Mouse (Mus musculus) kidney, embryonic 14.5 days (tissue): Measurements from ENCODE around the gene Cep78. TPM values are rescaled to one million over a fixed set of nuclear protein-coding genes. Genes with fewer than 3 reads are reported as not detected.
A peak's percentile ranks its signal among the peaks of the same experiment; 100 is the strongest.

ENCODE experiments used
- ATAC-seq: fragments of 200-750 bp; cut with Nextera tagmentation; 2 replicates; pipeline ENCODE4 v1.8.0; 2017; ENCODE audit warnings: moderate number of reproducible peaks, mild to moderate bottlenecking, moderate TSS enrichment, moderate library complexity; ENCODE audit not compliant: low FRiP score, low TSS enrichment
- H3K27ac ChIP-seq: fragments of 300-500 bp; sonication (generic); 2 replicates; pipeline ENCODE4 v1.5.1; 2014; ENCODE audit warnings: low read depth, mild to moderate bottlenecking, low read length, moderate library complexity, mixed read lengths
- H3K27me3 ChIP-seq: fragments of 300-500 bp; sonication (generic); 2 replicates; pipeline ENCODE4 v1.6.1; 2014; ENCODE audit warnings: mild to moderate bottlenecking, low read length; ENCODE audit not compliant: control insufficient read depth, insufficient read depth
- H3K36me3 ChIP-seq: fragments of 300-500 bp; sonication (generic); 2 replicates; pipeline ENCODE4 v1.6.1; 2014; ENCODE audit warnings: low read length, mixed read lengths; ENCODE audit not compliant: control insufficient read depth, insufficient read depth
- H3K4me1 ChIP-seq: fragments of 300-500 bp; sonication (generic); 2 replicates; pipeline ENCODE4 v1.6.1; 2014; ENCODE audit warnings: low read length, mixed read lengths; ENCODE audit not compliant: control insufficient read depth, insufficient read depth
- H3K4me2 ChIP-seq: fragments of 300-500 bp; sonication (generic); replicated peaks from 2 replicates; pipeline ENCODE4 v1.6.1; 2014; ENCODE audit warnings: low read depth, mild to moderate bottlenecking, low read length
- H3K4me3 ChIP-seq: fragments of 300-500 bp; sonication (generic); 2 replicates; pipeline ENCODE4 v1.5.1; 2014; ENCODE audit warnings: mild to moderate bottlenecking, low read length
- H3K9ac ChIP-seq: fragments of 300-500 bp; sonication (generic); 2 replicates; pipeline ENCODE4 v1.6.1; 2014; ENCODE audit warnings: low read depth, mild to moderate bottlenecking, low read length, moderate library complexity
- H3K9me3 ChIP-seq: fragments of 300-500 bp; sonication (generic); 2 replicates; pipeline ENCODE4 v1.6.1; 2016; ENCODE audit warnings: low read length; ENCODE audit not compliant: control insufficient read depth
- WGBS: fragments of 180-500 bp; shearing (Covaris S2); extraction: QIAGEN DNeasy Blood & Tissue Kit; methylation state at CpG from one replicate; pipeline ENCODE4 v1.1.7; 2014; 5-methylcytosine and 5-hydroxymethylcytosine counted together
- polyA plus RNA-seq: library from polyadenylated mRNA; unstranded; fragments of >200 nt; fragmentation: Nextera tagmentation; extraction: Ambion mirVana; gene quantifications from 2 replicates; pipeline ENCODE4 v1.2.1, GENCODE M21; 2014

Cep78 gene
- polyA plus RNA-seq, 1 experiment from 2014 or later = 36.0 TPM

DNA sequence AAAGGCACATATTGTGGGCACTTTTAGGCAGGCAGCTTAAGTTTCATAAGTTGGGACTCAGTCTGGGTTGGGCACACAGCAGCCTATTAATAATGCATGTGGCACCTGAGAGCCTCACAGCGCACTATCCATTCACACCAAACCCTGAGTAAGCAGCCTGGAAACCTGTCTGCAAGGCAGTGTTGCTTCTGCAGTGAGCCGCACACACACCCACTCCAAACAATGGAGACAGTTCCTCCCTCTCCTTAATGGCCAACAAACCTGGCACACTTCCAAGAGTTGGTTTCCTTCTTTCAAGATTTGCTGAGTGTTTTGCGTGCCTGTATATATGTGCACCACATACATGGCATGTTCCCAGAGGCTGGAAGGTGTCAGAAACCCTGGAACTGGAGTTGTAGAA, 34.6 kb downstream of the Cep78 start:
- Histone ChIP-seq H3K9ac (no peak overlapping the region), H3K4me1 (no peaks in the 10 kb centered on the region), H3K36me3 (peaks cover 6% of the 10 kb centered on the region; the same call in 1 of the 2 replicates), H3K9me3 (no peaks in the 10 kb centered on the region), H3K4me2 (no peak overlapping the region), H3K27ac (no peak overlapping the region), H3K27me3 (no peaks in the 10 kb centered on the region), H3K4me3 (no peak overlapping the region)
- ATAC-seq = 0 out of 2 replicates have a peak, but pooled peaks have one; percentile 7
- WGBS = 66% methylated on average over 3 of the region's 3 CpGs

DNA sequence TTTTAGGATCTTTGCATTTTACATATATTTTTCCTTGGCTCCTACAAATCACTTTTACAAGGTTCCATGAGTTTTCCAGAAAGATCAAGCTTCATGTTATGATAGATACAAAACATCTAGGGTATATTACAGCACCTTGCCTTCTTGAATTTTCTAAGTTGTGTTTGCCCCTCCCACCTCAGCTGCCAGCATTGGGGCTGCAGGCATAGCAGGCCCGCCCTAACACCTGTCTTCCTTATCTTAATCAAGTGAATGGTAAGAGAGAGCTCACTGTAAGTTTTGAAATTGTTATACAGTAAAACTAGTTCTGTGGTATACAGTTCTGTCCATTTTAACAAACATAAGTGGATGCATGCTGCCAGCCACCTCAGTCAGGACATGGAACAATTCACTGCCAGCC, 35.9 kb downstream of the Cep78 start:
- Histone ChIP-seq H3K9me3 (no peaks in the 10 kb centered on the region), H3K4me1 (no peaks in the 10 kb centered on the region), H3K9ac (no peak overlapping the region), H3K4me2 (no peak overlapping the region), H3K27ac (no peak overlapping the region), H3K27me3 (no peaks in the 10 kb centered on the region), H3K36me3 (no peaks in the 10 kb centered on the region), H3K4me3 (no peak overlapping the region)
- ATAC-seq = no peak
- WGBS = 83% methylated on average over 1 of the region's 1 CpGs

DNA sequence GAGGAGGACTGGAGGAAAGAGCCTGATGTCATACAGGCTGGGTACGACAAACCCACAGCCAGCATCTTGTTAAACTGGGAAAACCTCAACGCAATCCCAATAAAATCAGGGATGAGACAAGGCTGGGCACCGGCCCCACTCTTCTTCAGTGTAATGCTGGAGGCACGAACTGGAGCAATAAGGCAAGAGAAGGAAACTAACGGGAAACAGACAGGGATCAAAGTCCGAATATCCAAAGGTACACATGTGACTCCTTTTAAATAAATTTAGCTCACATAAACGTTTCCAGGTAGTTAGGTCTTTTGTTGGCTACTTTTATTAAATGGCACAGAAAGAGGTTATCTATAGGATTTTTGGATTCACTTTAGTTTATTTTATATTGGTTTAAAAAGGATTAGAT, 36.4 kb downstream of the Cep78 start:
- 90% methylated on average over 7 of the region's 7 CpGs for WGBS
- ATAC-seq = no peak
- H3K36me3 ChIP-seq = no peaks in the 10 kb centered on the region
- no peaks in the 10 kb centered on the region for H3K9me3 ChIP-seq
- H3K4me2 ChIP-seq = no peak overlapping the region
- H3K9ac ChIP-seq = no peak overlapping the region
- H3K27me3 ChIP-seq = no peaks in the 10 kb centered on the region
- H3K4me1 ChIP-seq = no peaks in the 10 kb centered on the region
- H3K4me3 ChIP-seq = no peak overlapping the region
- H3K27ac ChIP-seq = no peak overlapping the region

DNA sequence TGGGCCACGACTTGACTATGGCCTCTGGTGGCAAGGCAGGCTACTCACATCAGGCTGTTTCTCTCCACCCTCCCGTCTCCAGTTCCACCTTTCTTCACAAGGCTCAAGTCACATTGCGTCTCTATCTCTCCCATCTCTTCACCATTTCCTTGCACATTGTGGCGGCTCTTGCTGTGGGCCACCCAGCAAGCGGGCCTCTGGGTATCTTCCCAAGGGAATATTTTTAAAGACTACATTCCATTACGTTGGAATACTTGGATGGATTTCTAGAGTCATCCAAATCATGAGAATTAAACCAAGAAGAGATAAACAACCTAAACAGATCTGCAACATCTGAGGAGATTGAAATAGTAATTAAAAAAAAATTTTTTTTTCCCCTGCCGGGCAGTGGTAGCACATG, 37.6 kb downstream of the Cep78 start, which contains the start of gene Psat1:
Gene Psat1 (minus strand): TSS at position 101 of the 400 bp plus-strand sequence.
- H3K27ac ChIP-seq = peak within 1 kb of the TSS; percentile 51; the same call in 1 of the 2 replicates

DNA sequence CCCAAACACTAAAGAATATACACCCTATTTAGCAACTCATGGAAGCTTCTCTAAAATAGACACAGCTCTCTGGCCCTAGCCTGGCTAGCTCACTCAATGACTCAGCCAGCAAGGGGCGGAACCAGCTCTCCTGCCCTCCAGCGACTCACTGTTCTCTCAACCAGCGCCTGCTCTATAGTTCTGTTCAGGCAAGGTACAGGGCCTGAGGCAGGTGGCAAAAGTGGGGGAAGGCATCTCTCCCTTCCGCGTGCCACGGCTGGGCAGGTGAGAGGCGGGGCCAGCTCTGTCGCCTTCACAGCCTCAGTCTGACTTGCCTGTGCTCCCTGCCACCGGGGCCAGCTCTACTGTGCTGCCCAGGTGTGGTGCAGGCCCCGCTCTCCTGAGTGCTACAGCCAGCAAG, 38.1 kb downstream of the Cep78 start:
- Histone ChIP-seq H3K4me3 (no peak overlapping the region), H3K27ac (peak overlapping the region; percentile 51; the same call in 1 of the 2 replicates), H3K4me2 (no peak overlapping the region), H3K4me1 (no peaks in the 10 kb centered on the region), H3K27me3 (no peaks in the 10 kb centered on the region), H3K9me3 (no peaks in the 10 kb centered on the region), H3K36me3 (no peaks in the 10 kb centered on the region), H3K9ac (no peak overlapping the region)
- peak; percentile 83 for ATAC-seq
- WGBS = 61% methylated on average over 10 of the region's 10 CpGs

More for the DNA sequence above, 37.6 kb downstream of the Cep78 start, which contains the start of gene Psat1:
- Histone ChIP-seq H3K4me3 (no peak within 1 kb of the TSS), H3K4me2 (no peak within 1 kb of the TSS), H3K36me3 (no peaks in the 10 kb centered on the region), H3K9me3 (no peaks in the 10 kb centered on the region), H3K27me3 (no peaks in the 10 kb centered on the region), H3K9ac (no peak within 1 kb of the TSS), H3K4me1 (no peaks in the 10 kb centered on the region)
- 82% methylated on average over 7 of the region's 7 CpGs for WGBS
- ATAC-seq = no peak

DNA sequence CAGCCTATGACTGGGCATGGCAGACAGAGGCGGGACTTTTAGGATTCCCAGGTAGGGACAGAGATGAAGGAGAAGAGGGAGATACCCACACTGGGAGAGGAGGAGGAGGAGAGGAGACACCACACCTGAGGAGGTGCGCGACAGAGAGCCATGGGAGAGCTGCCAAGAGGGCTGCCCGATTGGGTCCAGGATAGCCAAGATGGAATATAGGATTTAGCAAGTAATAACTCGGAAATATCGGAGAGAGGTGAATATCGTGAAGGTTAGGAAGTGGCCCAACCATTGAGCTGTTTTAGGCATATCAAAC, 41.7 kb downstream of the Cep78 start:
- no peaks in the 10 kb centered on the region for H3K27me3 ChIP-seq
- no peaks in the 10 kb centered on the region for H3K36me3 ChIP-seq
- no peak overlapping the region for H3K9ac ChIP-seq
- H3K4me1 ChIP-seq = no peaks in the 10 kb centered on the region
- H3K4me2 ChIP-seq = no peak overlapping the region
- H3K4me3 ChIP-seq = no peak overlapping the region
- WGBS = 82% methylated on average over 7 of the region's 7 CpGs
- H3K9me3 ChIP-seq = no peaks in the 10 kb centered on the region
- ATAC-seq = no peak
- no peak overlapping the region for H3K27ac ChIP-seq

DNA sequence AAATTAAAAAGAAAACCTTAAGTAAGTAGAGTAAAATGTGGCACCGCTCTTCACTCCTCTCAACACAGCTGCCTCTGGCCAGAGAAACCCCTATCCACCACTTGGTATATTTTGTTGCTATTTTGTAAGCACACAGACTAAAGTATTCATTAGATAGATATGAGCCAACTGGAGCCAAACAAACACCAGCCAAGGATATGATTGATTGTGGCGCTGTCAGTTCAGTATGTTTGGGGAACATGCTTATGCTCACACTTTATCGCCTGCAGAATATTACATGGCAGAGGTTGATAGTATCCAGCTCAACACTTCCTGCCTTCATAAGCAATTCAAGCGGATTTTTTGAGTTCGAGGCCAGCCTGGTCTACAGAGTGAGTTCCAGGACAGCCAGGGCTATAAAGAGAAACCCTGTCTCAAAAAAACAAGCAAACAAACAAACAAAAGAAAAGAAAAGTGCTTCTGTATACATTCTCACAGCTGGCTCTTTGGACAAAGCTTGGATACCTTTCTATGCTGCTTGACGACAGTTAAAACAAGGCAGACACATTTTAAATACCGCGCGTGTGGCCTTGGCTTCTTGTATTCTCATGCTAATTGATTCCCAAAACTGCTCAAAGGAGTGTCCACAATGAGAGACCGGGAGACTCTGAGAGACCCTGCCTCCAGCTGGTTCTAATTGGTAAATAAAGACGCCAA, 42.2 kb downstream of the Cep78 start:
- Histone ChIP-seq H3K4me3 (no peak overlapping the region), H3K4me1 (no peaks in the 10 kb centered on the region), H3K4me2 (no peak overlapping the region), H3K9me3 (no peaks in the 10 kb centered on the region), H3K36me3 (no peaks in the 10 kb centered on the region), H3K27me3 (no peaks in the 10 kb centered on the region), H3K27ac (no peak overlapping the region), H3K9ac (no peak overlapping the region)
- WGBS = 64% methylated on average over 11 of the region's 11 CpGs
- ATAC-seq = no peak

DNA sequence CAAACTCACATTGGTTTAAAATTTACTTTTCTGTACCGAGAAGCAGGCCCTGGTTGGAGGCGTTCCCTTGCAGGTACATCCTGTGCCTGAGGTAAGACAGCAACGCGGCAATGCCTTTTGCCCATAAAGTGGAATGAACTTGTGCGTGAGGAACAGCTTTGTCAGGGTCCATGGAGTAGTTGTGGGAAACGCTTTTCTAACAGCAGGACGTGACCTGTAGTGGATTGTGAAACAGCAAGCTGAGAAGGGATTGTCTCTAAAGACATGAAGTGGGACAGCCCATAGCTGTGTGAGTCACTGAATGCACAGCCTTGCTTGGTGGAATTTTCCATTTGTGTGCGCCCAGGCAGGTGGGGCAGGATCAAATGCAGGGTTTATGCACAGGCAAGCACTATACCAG, 43.4 kb downstream of the Cep78 start:
- no peaks in the 10 kb centered on the region for H3K4me1 ChIP-seq
- WGBS = 48% methylated on average over 8 of the region's 8 CpGs
- peak; percentile 64 for ATAC-seq
- no peaks in the 10 kb centered on the region for H3K27me3 ChIP-seq
- no peaks in the 10 kb centered on the region for H3K9me3 ChIP-seq
- H3K36me3 ChIP-seq = no peaks in the 10 kb centered on the region
- H3K9ac ChIP-seq = no peak overlapping the region
- no peak overlapping the region for H3K4me2 ChIP-seq
- H3K4me3 ChIP-seq = no peak overlapping the region
- peak overlapping the region; percentile 55; the same call in 1 of the 2 replicates for H3K27ac ChIP-seq

DNA sequence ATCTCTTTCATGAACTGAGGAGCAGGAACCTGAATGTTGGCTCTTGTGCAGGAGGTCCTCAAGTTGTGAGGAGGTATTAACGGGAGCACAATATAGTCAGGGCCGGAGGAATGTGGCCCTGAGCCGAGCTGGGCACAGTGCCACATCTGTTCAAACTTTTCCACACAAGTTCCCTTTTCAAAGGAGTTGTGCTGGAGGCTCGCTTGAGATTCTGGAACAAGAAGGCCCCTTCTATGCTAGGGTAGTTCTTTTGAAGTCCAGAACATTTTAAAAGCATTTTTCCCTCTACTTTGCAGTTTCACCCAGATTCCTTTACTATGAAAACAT, 59.1 kb downstream of the Cep78 start:
- H3K36me3 ChIP-seq = peaks cover under 1% of the 10 kb centered on the region; the same call in 1 of the 2 replicates
- no peaks in the 10 kb centered on the region for H3K27me3 ChIP-seq
- H3K4me1 ChIP-seq = peaks cover 11% of the 10 kb centered on the region; the same call in 1 of the 2 replicates
- H3K9me3 ChIP-seq = no peaks in the 10 kb centered on the region
- H3K27ac ChIP-seq = peak overlapping the region; percentile 65; the same call in 1 of the 2 replicates
- ATAC-seq = peak; percentile 12; the same call in 1 of the 2 replicates
- WGBS = 14% methylated on average over 4 of the region's 4 CpGs
- H3K4me2 ChIP-seq = peak overlapping the region; percentile 94
- H3K9ac ChIP-seq = peak overlapping the region; percentile 58; the same call in 1 of the 2 replicates
- peak overlapping the region; percentile 67 for H3K4me3 ChIP-seq
